Mouse (Mus musculus) E14TG2a.4 (cell line): ENCODE measurements around the gene Smyd1.
"Not testable (repeated sequence)": the region's sequence is repeated elsewhere in the genome, so short reads cannot be mapped to it uniquely, and the experiment has no call there.

Experiments used
- H3K27me3 ChIP-seq: 2 replicates; pipeline ENCODE4 v1.6.1; 2014; ENCODE audit warnings: low read length, control low read depth; ENCODE audit not compliant: insufficient read depth
- H3K36me3 ChIP-seq: 2 replicates; pipeline ENCODE4 v1.6.1; 2014; ENCODE audit warnings: low read length, control low read depth; ENCODE audit not compliant: insufficient read depth
- H3K4me1 ChIP-seq: replicated peaks from 2 replicates; pipeline ENCODE4 v1.6.1; 2014; ENCODE audit warnings: low read depth, low read length, control low read depth
- H3K4me3 ChIP-seq: replicated peaks from 2 replicates; pipeline ENCODE4 v1.5.1; 2014; ENCODE audit warnings: mild to moderate bottlenecking, low read length
- H3K9me3 ChIP-seq: 2 replicates; pipeline ENCODE4 v1.6.1; 2014; ENCODE audit warnings: low read length, control low read depth
- CTCF ChIP-seq: conservative IDR thresholded peaks from 2 replicates; pipeline ENCODE4 v1.5.1; 2014; ENCODE audit warnings: low read length
- NANOG ChIP-seq: IDR thresholded peaks from 2 replicates; pipeline ENCODE4 v1.6.1; 2014; ENCODE audit warnings: borderline replicate concordance, low read length, mixed read lengths
- POU5F1 ChIP-seq: IDR thresholded peaks from 2 replicates; pipeline ENCODE4 v1.6.1; 2014; ENCODE audit warnings: low read length, borderline replicate concordance

Smyd1 gene

DNA sequence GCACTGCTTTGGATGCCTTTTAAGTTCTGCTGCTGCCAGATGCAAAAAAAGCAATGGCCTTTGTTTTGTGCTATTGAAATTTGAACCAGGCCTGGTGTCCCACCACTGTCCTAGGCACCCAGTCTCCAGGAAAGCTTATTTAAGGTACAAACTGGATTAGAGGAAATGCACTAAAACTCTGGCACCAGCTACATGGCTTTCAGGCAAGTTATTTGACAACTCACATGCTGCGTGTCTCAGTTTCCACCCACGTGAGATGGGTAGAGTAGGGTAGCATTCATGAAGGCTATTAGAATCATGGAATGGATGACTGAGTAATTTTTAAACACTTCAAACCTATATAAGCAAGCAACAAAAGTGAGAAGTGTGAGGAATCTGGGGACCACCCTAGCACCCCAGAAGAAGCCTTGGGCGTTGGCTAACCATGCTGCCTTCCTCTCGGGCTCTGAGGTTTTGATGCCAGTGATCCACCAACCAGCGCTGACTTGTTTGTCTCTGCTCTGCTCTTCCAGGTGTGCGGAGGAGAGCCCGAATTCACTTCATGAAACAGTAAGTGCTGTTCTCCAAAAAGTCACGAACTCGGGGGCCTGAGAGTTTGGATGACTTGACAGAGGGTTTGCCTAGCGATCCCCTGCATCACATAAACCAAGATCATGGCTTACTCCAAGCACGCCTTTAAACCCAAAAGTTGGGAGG lies 11.7 kb upstream of the Smyd1 start:
- H3K27me3 ChIP-seq: no peaks in the 10 kb centered on the region
- no peak for TF ChIP-seq NANOG
- TF ChIP-seq CTCF: no peak
- no peaks in the 10 kb centered on the region for H3K36me3 ChIP-seq
- no peak overlapping the region for H3K4me3 ChIP-seq
- no peaks in the 10 kb centered on the region for H3K9me3 ChIP-seq
- no peaks in the 10 kb centered on the region for H3K4me1 ChIP-seq

DNA sequence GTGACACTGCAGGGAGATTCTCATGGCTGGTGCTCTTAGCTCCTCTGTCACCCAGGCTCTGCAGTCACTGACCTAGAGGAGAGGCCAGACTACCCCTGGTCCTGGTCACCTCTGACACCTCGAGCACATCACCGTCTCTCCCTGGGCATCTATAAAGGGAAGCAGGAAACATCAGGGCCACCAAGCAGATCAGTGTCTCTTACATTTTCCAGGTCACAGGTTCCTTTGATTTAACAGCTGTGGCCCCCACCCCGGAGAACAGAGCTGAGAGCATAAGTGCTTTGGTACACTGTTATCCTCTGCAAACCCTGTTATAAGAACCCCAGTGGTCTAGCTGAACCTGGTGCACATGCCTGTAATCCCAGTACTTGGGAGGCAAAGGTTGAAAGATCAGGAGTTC lies 11.0 kb upstream of the Smyd1 start:
- Histone ChIP-seq H3K9me3 (no peaks in the 10 kb centered on the region), H3K4me1 (no peaks in the 10 kb centered on the region), H3K4me3 (no peak overlapping the region), H3K36me3 (no peaks in the 10 kb centered on the region), H3K27me3 (no peaks in the 10 kb centered on the region)
- TF ChIP-seq NANOG (no peak), CTCF (no peak), POU5F1 (no peak)

DNA sequence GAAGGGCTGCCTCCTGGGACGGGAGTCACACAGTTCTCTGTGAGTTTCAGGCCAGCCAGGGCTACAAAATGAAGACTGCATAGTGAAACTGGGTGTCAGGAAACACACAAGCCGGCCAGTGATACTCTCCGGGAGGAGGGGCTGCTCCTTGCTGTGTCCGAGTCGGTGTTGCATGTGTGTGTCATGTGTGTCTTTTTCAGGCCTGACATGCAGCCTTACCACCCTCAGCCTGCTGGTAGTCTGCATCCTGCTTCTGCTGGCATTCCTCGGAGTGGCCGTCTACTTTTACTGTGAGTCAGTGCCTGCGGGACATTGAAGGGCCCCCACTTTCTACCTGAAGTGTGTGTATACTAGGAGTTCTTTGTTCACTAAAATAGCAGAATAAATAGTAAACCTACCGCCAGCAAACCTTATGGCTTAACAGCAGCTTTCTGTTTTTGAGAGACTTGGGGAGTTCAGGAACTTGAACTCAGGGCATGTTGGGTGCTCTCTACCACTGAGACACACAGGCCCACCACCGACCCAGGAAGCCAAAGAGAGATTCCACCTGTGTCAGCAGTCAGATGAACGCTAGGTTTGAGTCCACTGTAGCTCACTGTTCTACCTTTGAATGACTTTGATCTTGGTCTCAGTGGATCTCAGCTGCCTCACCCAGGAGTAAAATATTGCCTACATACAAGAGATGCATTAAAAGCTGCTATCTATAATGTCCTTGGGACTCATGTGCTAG lies 10.4 kb upstream of the Smyd1 start:
- H3K4me3 ChIP-seq: no peak overlapping the region
- no peaks in the 10 kb centered on the region for H3K36me3 ChIP-seq
- H3K27me3 ChIP-seq: no peaks in the 10 kb centered on the region
- no peaks in the 10 kb centered on the region for H3K9me3 ChIP-seq
- TF ChIP-seq CTCF (no peak), NANOG (no peak), POU5F1 (no peak)
- no peaks in the 10 kb centered on the region for H3K4me1 ChIP-seq

DNA sequence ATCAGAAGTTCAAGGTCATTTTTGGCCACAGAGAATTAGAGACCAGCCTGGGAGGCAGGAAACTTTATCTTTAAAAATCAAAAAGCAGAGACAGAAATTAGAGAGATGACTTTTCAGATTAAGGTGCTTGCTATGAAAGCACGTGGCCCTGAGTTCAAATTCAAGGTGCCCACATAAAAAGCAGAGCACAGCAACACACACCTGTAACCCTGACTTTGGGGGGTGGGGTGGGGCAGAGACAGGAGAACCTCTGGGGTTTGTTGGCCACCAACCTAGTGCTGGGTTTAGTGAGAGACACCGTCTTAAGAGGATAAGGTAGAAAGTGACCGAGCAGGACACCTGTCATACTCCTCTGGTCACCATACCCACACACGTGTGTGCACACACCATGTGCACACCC lies 9.5 kb upstream of the Smyd1 start:
- H3K9me3 ChIP-seq, H3K4me3 ChIP-seq, H3K36me3 ChIP-seq, H3K4me1 ChIP-seq, H3K27me3 ChIP-seq: not testable (repeated sequence)

DNA sequence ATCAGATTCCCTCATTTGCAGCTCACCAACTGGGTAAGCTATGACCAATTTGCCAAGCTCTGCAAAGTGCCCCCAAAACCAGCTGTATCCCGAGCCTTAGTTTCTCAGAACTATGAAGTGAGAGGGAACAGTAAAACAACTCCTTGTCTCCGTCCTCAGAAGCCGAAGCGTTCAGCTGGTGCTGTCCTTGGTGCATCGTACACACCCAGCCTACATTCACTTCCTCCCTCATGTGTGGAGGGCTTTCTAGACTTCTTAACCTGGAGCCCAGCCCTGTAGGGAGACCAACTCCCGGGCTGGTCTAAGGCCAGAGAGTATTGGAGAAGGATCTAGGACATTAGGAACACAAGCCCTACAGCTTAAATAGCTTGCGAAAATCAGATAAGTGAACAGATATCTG lies 8.5 kb upstream of the Smyd1 start:
- no peaks in the 10 kb centered on the region for H3K4me1 ChIP-seq
- H3K9me3 ChIP-seq: no peaks in the 10 kb centered on the region
- no peak overlapping the region for H3K4me3 ChIP-seq
- H3K36me3 ChIP-seq: no peaks in the 10 kb centered on the region
- no peaks in the 10 kb centered on the region for H3K27me3 ChIP-seq
- no peak for TF ChIP-seq NANOG
- no peak for TF ChIP-seq POU5F1
- no peak for TF ChIP-seq CTCF

DNA sequence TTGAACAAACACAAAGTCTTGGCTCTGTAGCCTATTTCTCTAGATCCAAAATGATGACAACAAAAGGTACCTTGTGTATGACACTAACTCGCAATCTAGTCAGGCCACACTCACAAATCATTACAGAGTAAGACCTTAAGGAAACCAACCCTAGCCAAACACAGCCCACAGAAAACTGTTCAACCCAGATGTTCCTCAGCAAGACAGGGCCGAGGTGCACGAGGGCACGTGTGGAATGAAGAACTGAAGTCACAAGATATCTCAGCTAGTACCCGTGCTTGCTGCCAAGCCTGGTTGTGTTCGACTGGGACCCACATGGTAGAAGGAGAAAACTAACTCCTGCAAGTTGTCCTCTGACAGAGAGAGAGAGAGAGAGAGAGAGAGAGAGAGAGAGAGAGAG lies 7.8 kb upstream of the Smyd1 start:
- TF ChIP-seq NANOG (no peak), POU5F1 (no peak), CTCF (no peak)
- Histone ChIP-seq H3K27me3 (no peaks in the 10 kb centered on the region; the same call in 1 of the 2 replicates), H3K9me3 (no peaks in the 10 kb centered on the region), H3K4me3 (no peak overlapping the region), H3K4me1 (no peaks in the 10 kb centered on the region), H3K36me3 (no peaks in the 10 kb centered on the region)

DNA sequence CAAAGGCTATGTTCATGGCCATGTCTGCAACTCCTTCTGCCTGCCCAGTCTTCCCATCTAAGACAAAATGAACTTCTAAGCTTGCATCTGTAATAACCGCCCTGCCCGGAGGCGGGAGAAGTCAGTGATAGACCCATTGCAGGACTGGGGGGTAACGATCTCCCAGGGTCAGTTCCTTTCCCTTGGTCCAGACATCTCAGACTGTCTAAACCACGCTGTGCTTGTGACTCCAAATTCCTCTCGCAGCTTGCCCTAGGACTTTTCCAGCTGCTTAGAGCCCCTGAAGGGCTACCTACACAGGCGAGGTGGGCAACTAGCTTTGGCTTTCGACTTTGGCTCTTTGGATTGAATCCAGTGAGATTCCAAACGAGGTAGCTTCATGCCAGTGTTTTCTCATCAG lies 2.8 kb upstream of the Smyd1 start:
- Histone ChIP-seq H3K36me3 (no peaks in the 10 kb centered on the region), H3K4me3 (no peak overlapping the region), H3K9me3 (no peaks in the 10 kb centered on the region), H3K4me1 (peaks cover 4% of the 10 kb centered on the region; the same call in 1 of the 2 replicates), H3K27me3 (peaks cover 4% of the 10 kb centered on the region; the same call in 1 of the 2 replicates)
- TF ChIP-seq NANOG: no peak
- no peak for TF ChIP-seq CTCF
- no peak for TF ChIP-seq POU5F1

DNA sequence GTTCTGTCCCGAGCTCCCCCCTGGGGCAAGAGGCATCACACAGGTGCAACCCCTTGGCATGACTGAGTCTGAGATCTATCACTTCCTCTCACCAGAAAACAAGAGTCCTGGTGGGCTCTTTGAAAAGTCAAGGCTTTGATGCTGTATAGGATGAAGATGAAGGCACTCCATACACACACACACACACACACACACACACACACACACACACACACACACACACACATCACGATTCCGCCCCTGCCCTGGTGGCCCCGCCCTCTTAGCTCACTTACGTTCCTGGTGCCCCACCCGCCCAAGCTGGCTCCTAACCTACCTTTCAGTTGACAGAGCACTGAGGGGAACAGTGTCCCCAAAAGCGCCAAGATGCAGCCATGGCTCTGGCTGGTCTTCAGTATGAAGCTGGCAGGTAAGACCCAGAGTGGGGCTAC lies 473 bp upstream of the Smyd1 start, which contains the start of gene Cd8b1:
Gene Cd8b1 (plus strand): TSS at position 298 of the 431 bp plus-strand sequence.
- Histone ChIP-seq H3K9me3 (no peaks in the 10 kb centered on the region), H3K36me3 (no peaks in the 10 kb centered on the region), H3K27me3 (peaks cover 4% of the 10 kb centered on the region; the same call in 1 of the 2 replicates), H3K4me3 (no peak within 1 kb of the TSS; the same call in 1 of the 2 replicates), H3K4me1 (peaks cover 4% of the 10 kb centered on the region; the same call in 1 of the 2 replicates)
- TF ChIP-seq POU5F1: no peak
- TF ChIP-seq NANOG: no peak
- TF ChIP-seq CTCF: no peak
